Mouse (Mus musculus) neural tube, embryonic 11.5 days (tissue): ENCODE measurements at regions not wholly inside any gene's neighbourhood (a gene's known extent, or its start where the extent isn't known, plus 50 kb on each side); places are given as distances from the start of the nearest gene placed in this dataset.
"Not testable (repeated sequence)": the region's sequence is repeated elsewhere in the genome, so short reads cannot be mapped to it uniquely, and the experiment has no call there.

Source experiments
- ATAC-seq: fragments of 200-750 bp; cut with Nextera tagmentation; 2 replicates; pipeline ENCODE4 v1.8.0; 2017; ENCODE audit warnings: moderate number of reproducible peaks, mild to moderate bottlenecking, moderate TSS enrichment, moderate library complexity; ENCODE audit not compliant: insufficient read depth, low FRiP score, low TSS enrichment
- DNase-seq: peaks from one replicate; pipeline ENCODE4 v3.0.0-alpha.2; 2015; ENCODE audit warnings: low spot score
- H3K27ac ChIP-seq: fragments of 300-500 bp; sonication (generic); 2 replicates; pipeline ENCODE4 v1.5.1; 2014; ENCODE audit warnings: low read depth, mild to moderate bottlenecking, low read length
- H3K27me3 ChIP-seq: fragments of 300-500 bp; sonication (generic); 2 replicates; pipeline ENCODE4 v1.6.1; 2014; ENCODE audit warnings: mild to moderate bottlenecking, low read length, mixed read lengths; ENCODE audit not compliant: control insufficient read depth, insufficient read depth
- H3K36me3 ChIP-seq: fragments of 300-500 bp; sonication (generic); 2 replicates; pipeline ENCODE4 v1.6.1; 2014; ENCODE audit warnings: mild to moderate bottlenecking, low read length, moderate library complexity, mixed read lengths; ENCODE audit not compliant: control insufficient read depth, insufficient read depth
- H3K4me1 ChIP-seq: fragments of 300-500 bp; sonication (generic); 2 replicates; pipeline ENCODE4 v1.6.1; 2014; ENCODE audit warnings: low read length, mixed read lengths; ENCODE audit not compliant: control insufficient read depth, insufficient read depth
- H3K4me2 ChIP-seq: fragments of 300-500 bp; sonication (generic); 2 replicates; pipeline ENCODE4 v1.6.1; 2014; ENCODE audit warnings: low read depth, mild to moderate bottlenecking, moderate library complexity
- H3K4me3 ChIP-seq: fragments of 300-500 bp; sonication (generic); 2 replicates; pipeline ENCODE4 v1.5.1; 2014; ENCODE audit warnings: low read depth, low read length
- H3K9ac ChIP-seq: fragments of 300-500 bp; sonication (generic); 2 replicates; pipeline ENCODE4 v1.6.1; 2014; ENCODE audit warnings: mild to moderate bottlenecking, low read length
- H3K9me3 ChIP-seq: fragments of 300-500 bp; sonication (generic); 2 replicates; pipeline ENCODE4 v1.6.1; 2016; ENCODE audit warnings: low read length; ENCODE audit not compliant: control insufficient read depth
- WGBS: fragments of 180-500 bp; shearing (Covaris S2); extraction: QIAGEN DNeasy Blood & Tissue Kit; methylation state at CpG from one replicate; pipeline ENCODE4 v1.1.7; 2014; 5-methylcytosine and 5-hydroxymethylcytosine counted together

DNA sequence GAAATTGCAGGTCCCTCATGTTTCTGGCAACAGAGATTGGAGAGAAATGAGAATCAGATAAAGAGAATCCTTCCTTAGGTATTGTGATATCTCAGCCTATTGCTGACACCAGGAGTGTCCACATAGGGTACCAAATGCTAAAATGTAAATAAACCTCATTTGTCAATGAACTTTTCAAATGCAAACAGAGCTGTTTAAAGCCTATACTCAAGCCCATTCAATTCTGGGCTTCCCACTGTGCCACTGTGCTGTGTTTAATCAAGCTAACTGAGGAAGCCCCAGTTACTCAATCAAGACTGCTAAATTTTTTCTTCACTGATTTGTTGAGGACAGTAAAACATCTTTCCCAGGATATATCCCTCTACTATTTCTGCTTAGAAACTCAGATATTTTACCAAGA lies 441.2 kb downstream of the Gm11232 start:
- Histone ChIP-seq H3K4me1 (no peaks in the 10 kb centered on the region), H3K9ac (no peak overlapping the region), H3K9me3 (no peaks in the 10 kb centered on the region), H3K4me3 (no peak overlapping the region), H3K36me3 (no peaks in the 10 kb centered on the region), H3K27me3 (no peaks in the 10 kb centered on the region), H3K4me2 (no peak overlapping the region), H3K27ac (no peak overlapping the region)
- ATAC-seq (peak; percentile 79), DNase-seq (no peak)

DNA sequence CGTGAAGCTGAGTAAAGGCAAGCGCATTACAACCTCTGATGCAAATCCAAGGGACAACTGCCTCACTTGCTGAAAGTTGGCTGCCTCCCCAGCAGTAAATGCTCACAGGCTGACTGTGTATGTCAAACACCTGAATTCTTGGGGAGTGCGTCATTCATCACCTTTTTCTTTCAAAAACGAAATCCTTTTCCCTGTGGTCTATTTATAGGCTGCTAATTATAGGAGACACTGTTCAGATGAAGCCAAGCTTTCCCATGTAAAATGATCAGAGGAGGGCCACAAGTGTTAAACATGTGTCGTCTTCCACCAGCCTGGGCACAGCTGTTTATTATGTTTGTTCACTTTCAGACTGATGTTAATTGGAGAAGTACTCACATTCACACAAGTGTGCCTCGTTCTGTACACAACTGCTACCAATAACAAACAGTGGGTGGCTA lies 450.6 kb downstream of the Gm11232 start:
- ATAC-seq: no peak
- H3K36me3 ChIP-seq: no peaks in the 10 kb centered on the region
- no peak overlapping the region for H3K27ac ChIP-seq
- WGBS: 65% methylated on average over 6 of the region's 6 CpGs
- no peak overlapping the region for H3K4me3 ChIP-seq
- H3K4me2 ChIP-seq: no peak overlapping the region
- no peak overlapping the region for H3K9ac ChIP-seq
- no peaks in the 10 kb centered on the region for H3K9me3 ChIP-seq
- DNase-seq: no peak
- no peaks in the 10 kb centered on the region for H3K27me3 ChIP-seq
- H3K4me1 ChIP-seq: no peaks in the 10 kb centered on the region

DNA sequence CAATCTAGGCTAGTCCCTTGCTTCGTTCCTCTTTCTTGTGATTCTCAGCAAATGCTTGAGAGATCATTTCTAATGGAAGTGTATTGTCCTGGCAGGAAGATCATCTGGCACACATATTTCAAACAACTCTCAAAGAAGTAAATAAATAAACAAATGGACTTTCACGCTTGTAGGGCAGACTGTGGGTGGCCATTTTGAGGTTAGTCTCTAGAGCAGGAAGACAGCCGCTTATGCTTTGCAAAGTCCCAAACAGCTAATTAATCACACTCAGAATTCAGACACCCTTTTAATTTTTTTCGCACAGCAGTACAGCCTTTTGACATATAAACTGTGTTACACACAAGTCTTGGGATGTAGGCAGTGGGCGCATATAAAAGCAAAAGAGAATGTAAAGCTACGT lies 451.1 kb downstream of the Gm11232 start:
- Histone ChIP-seq H3K27me3 (no peaks in the 10 kb centered on the region), H3K4me3 (no peak overlapping the region), H3K4me1 (no peaks in the 10 kb centered on the region), H3K9me3 (no peaks in the 10 kb centered on the region), H3K9ac (no peak overlapping the region), H3K27ac (no peak overlapping the region), H3K4me2 (no peak overlapping the region), H3K36me3 (no peaks in the 10 kb centered on the region)
- peak; percentile 9 for DNase-seq
- WGBS: 80% methylated on average over 6 of the region's 6 CpGs
- ATAC-seq: no peak

DNA sequence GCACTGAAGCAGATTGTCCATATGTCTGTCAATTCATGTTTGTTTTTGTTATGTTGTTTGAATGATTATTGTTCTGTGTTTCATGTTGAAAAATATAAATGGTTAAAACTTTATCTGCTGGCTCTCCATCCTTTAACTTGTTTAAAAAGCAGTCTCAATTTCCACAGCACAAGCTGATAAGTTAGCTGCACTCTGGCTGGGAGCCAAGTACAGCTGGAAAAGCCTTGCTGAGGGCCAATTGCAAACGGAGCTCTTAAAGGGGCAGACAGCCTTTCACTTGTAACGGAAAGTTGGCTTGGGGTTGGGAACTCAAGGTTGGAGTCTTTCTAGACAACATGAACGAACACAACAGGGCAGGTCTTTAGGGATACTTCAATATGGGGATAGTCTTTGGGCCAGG lies 462.0 kb downstream of the Gm11232 start:
- H3K36me3 ChIP-seq, H3K9me3 ChIP-seq, H3K4me2 ChIP-seq, H3K27ac ChIP-seq, ATAC-seq, H3K4me1 ChIP-seq, DNase-seq, H3K9ac ChIP-seq, H3K4me3 ChIP-seq, H3K27me3 ChIP-seq: not testable (repeated sequence)
- WGBS: 73% methylated on average over 3 of the region's 3 CpGs

DNA sequence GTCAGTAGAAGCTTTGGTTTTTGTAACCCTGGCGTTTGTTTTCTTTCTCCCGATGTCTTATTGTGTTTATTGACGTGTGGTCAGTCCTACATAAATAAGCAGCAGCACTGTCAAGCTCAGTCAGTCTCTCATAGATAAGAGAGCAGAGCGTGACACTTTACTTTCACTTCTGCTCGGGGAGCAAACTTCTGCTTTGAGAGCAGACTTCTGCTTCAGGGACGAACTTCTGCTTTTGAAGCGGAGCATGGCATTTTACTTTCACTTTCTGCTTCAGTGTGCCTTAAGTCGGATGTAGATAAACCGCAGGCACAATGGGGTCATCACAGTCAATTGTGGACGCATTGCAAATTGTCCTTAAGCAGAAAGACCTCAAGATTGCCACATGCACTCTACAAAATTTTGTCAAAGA lies 466.0 kb downstream of the Gm11232 start:
- H3K4me3 ChIP-seq: no peak overlapping the region
- 87% methylated on average over 10 of the region's 10 CpGs for WGBS
- ATAC-seq (no peak), DNase-seq (no peak)
- no peaks in the 10 kb centered on the region for H3K4me1 ChIP-seq
- H3K9me3 ChIP-seq: no peaks in the 10 kb centered on the region
- no peaks in the 10 kb centered on the region for H3K27me3 ChIP-seq
- no peaks in the 10 kb centered on the region for H3K36me3 ChIP-seq
- H3K27ac ChIP-seq: no peak overlapping the region
- no peak overlapping the region for H3K4me2 ChIP-seq
- no peak overlapping the region for H3K9ac ChIP-seq

DNA sequence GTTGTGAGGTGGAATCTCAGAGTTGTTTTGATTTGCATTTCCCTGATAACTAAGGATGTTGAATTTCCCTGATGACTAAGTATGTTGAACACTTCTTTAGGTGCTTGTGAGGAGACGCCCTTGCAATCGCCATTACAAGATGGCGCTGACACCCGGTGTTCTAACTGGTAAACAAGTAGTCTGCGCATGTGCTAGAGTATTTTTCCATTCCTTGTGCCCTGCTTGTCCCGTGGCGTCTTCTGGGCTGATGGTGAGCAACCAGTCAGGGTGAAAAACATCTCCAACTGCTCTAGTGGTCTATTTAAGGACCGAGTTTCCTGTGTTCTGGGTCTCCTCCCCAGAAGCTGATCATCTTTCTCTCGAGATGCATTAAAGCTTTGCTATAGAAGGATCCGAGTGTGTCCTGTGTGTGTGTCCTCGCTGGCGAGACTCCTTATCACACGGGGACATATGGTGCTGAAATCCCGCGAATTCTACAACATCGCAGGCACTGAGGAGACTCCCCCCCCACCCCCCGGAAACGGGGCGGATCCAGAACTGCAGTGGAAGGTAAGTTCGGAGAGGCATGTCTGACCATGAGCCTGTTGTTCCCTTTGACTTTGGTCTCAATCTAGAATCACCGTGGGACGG lies 466.5 kb downstream of the Gm11232 start:
- not testable (repeated sequence) for H3K9me3 ChIP-seq, H3K4me1 ChIP-seq, H3K4me2 ChIP-seq, H3K27ac ChIP-seq, H3K9ac ChIP-seq, H3K36me3 ChIP-seq, ATAC-seq, H3K27me3 ChIP-seq, H3K4me3 ChIP-seq, DNase-seq
- 94% methylated on average over 22 of the region's 22 CpGs for WGBS

DNA sequence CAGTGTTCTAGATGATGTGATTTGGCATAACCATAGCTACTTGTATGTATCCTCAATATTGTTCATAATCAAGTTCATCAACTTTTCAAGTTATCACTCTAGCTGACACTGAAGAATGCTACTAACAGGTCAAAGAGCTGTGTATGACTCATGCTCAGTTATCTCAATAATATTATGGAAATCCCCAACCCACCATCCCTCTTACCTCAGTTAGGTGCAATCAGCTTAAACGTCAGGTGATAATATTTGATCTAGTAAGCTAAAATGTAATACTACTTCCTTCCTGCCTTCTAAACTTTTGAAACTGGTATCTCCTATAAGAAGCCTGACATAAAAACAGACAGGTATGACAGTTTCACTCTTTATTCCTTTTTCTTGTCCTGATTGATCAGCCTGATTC lies 474.6 kb downstream of the Gm11232 start:
- H3K27me3 ChIP-seq: no peaks in the 10 kb centered on the region
- H3K4me1 ChIP-seq: no peaks in the 10 kb centered on the region
- no peaks in the 10 kb centered on the region for H3K36me3 ChIP-seq
- DNase-seq: no peak
- WGBS: 98% methylated on average over 1 of the region's 1 CpGs
- no peak overlapping the region for H3K4me2 ChIP-seq
- H3K4me3 ChIP-seq: no peak overlapping the region
- no peak for ATAC-seq
- H3K9me3 ChIP-seq: no peaks in the 10 kb centered on the region
- no peak overlapping the region for H3K9ac ChIP-seq
- H3K27ac ChIP-seq: no peak overlapping the region

DNA sequence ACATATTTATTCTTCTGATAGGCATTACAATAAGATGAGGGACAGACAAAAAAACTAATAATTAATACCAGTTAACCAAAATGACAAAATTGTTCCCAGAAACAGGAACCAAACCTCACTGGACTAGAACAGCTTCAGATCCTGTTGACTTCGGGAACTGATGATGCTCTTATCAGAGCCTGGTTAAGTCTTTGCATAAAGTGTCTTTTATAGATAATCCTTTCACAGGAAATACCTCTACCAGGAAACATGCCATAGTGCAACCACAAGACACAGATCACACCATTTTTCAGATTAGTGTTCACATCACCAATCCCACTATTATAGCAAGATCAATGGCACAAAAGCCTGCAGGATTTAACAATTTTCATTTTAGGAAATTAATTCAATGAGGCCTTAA lies 478.1 kb downstream of the Gm11232 start:
- H3K4me2 ChIP-seq: no peak overlapping the region
- H3K27ac ChIP-seq: no peak overlapping the region
- H3K4me1 ChIP-seq: no peaks in the 10 kb centered on the region
- no peak for DNase-seq
- H3K9ac ChIP-seq: no peak overlapping the region
- no peaks in the 10 kb centered on the region for H3K27me3 ChIP-seq
- ATAC-seq: no peak
- WGBS: 89% methylated on average over 1 of the region's 1 CpGs
- no peaks in the 10 kb centered on the region for H3K9me3 ChIP-seq
- no peaks in the 10 kb centered on the region for H3K36me3 ChIP-seq
- H3K4me3 ChIP-seq: no peak overlapping the region

DNA sequence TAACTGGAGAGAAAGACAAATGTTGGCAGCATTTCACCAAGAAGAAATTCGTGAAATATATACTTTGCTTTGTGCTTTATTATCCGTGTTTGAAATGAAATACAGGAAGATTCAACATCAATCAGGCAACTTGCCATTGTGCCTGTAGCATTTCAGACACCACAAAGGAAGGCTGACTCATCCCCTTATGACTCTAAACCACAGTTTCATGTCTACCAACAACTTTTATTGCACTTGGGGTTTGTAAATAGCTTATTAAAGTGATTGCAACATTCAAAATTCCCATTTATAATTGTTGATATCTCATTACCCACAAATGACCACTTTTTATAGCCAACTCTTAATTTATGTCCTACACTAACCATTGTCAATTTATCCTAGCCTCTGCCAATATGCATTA lies 497.9 kb downstream of the Gm11232 start:
- DNase-seq (no peak), ATAC-seq (no peak)
- no peak overlapping the region for H3K4me2 ChIP-seq
- no peaks in the 10 kb centered on the region for H3K36me3 ChIP-seq
- H3K9me3 ChIP-seq: no peaks in the 10 kb centered on the region
- H3K27me3 ChIP-seq: no peaks in the 10 kb centered on the region
- H3K4me1 ChIP-seq: no peaks in the 10 kb centered on the region
- H3K9ac ChIP-seq: no peak overlapping the region
- no peak overlapping the region for H3K4me3 ChIP-seq
- WGBS: 74% methylated on average over 2 of the region's 2 CpGs
- no peak overlapping the region for H3K27ac ChIP-seq
